ENCODE assay signal across 8 mouse cellular contexts in genomic region chr16:20671886-20672285, GRCm38 (mm10). TPM values are rescaled to one million over a fixed set of nuclear protein-coding genes. Genes with fewer than 3 reads are reported as not detected.
A peak's percentile ranks its signal among the peaks of the same experiment; 100 is the strongest.
DNase-seq lines count a peak whose midpoint lies in the region; ATAC-seq and TF ChIP-seq lines count a peak whose summit lies in the region.

No protein-coding gene starts in this region.

- no peak for TF ChIP-seq POLR2A in myocyte (IDR thresholded peaks at IDR 0.05; ENCODE audit: insufficient read length, low read depth)

- no peak for DNase-seq in heart, postnatal 4 days
- peak; percentile 79 for DNase-seq in R1 (ENCODE audit: low read depth, low spot score)
- no peak for DNase-seq in left cerebral cortex, adult 8-10 months (ENCODE audit: low spot score in 2 of 2)
- no peak for DNase-seq in kidney, adult 11 months
- no peak for DNase-seq in lung, postnatal 14 days

- H3ac ChIP-seq in myocyte (ENCODE audit: control insufficient read depth, insufficient read length): no peak overlapping the region

- peaks cover 5 to 23% of the 10 kb centered on the region in 2 experiments for H3K4me1 ChIP-seq in heart, embryonic 14.5 days (ENCODE audit: control insufficient read depth in 2 of 2, insufficient read depth in 2 of 2, low read length in 2 of 2)
- peaks cover 26% of the 10 kb centered on the region for H3K4me1 ChIP-seq in hindbrain, embryonic 15.5 days (replicated peaks)

- no peaks in the 10 kb centered on the region for H3K9me3 ChIP-seq in heart, embryonic 14.5 days (ENCODE audit: control insufficient read depth, low read length)
- no peaks in the 10 kb centered on the region for H3K9me3 ChIP-seq in hindbrain, embryonic 15.5 days

- peaks cover 26% of the 10 kb centered on the region for H3K36me3 ChIP-seq in heart, embryonic 14.5 days (ENCODE audit: control insufficient read depth, insufficient read depth, low read length)
- peaks cover 20% of the 10 kb centered on the region for H3K36me3 ChIP-seq in hindbrain, embryonic 15.5 days
- H3K36me3 ChIP-seq in myocyte (ENCODE audit: control insufficient read depth, insufficient read depth): peaks cover 9% of the 10 kb centered on the region

- H3K4me2 ChIP-seq in heart, embryonic 14.5 days (ENCODE audit: low read length): peak overlapping the region; percentile 98
- H3K4me2 ChIP-seq in hindbrain, embryonic 15.5 days: peak overlapping the region; percentile 90
- H3K4me2 ChIP-seq in myocyte (ENCODE audit: low read depth): peak overlapping the region; percentile 87

- H3K79me2 ChIP-seq in myocyte (ENCODE audit: control insufficient read depth, insufficient read depth): peaks cover 39% of the 10 kb centered on the region

- no peak for ATAC-seq in heart, embryonic 14.5 days (ENCODE audit: insufficient number of reproducible peaks, insufficient read depth, low FRiP score, low read depth)
- ATAC-seq in hindbrain, embryonic 15.5 days (ENCODE audit: low FRiP score, low read depth): no peak

- 19% methylated on average over 6 of the region's 6 CpGs for WGBS in heart, embryonic 14.5 days
- WGBS in hindbrain, embryonic 15.5 days: 22% methylated on average over 6 of the region's 6 CpGs

- H3K4me3 ChIP-seq in heart, embryonic 14.5 days (ENCODE audit: control insufficient read depth in 1 of 2, insufficient read depth in 1 of 2, low read depth in 1 of 2, low read length in 2 of 2): peak overlapping the region in 1 of 2 experiments; percentile 97; a peak in 2 of 4 replicates
- peak overlapping the region; percentile 68 for H3K4me3 ChIP-seq in hindbrain, embryonic 15.5 days
- H3K4me3 ChIP-seq in myocyte: peak overlapping the region; percentile 81

- no peak overlapping the region for H3K27ac ChIP-seq in heart, embryonic 14.5 days (replicated peaks in 1 of 2; ENCODE audit: control insufficient read depth in 1 of 2, insufficient read depth in 1 of 2, low read depth in 2 of 2, low read length in 2 of 2)
- 0 out of 2 replicates have a peak overlapping the region, but pooled peaks have one; percentile 84 for H3K27ac ChIP-seq in hindbrain, embryonic 15.5 days (replicated peaks)

- H3K27me3 ChIP-seq in heart, embryonic 14.5 days (ENCODE audit: control insufficient read depth, insufficient read depth, low read length): no peaks in the 10 kb centered on the region
- H3K27me3 ChIP-seq in hindbrain, embryonic 15.5 days: no peaks in the 10 kb centered on the region
- no peaks in the 10 kb centered on the region for H3K27me3 ChIP-seq in myocyte (ENCODE audit: control insufficient read depth, insufficient read depth, insufficient read length)

- H3K9ac ChIP-seq in heart, embryonic 14.5 days (ENCODE audit: low read length): peak overlapping the region; percentile 96
- H3K9ac ChIP-seq in hindbrain, embryonic 15.5 days: no peak overlapping the region

TF ChIP-seq in myocyte, 11 proteins besides CTCF, POLR2A, EP300 and RAD21:
- no peak for TF ChIP-seq CEBPB (IDR thresholded peaks at IDR 0.05; ENCODE audit: insufficient read depth, poor library complexity, severe bottlenecking)
- no peak for TF ChIP-seq REST (IDR thresholded peaks at IDR 0.05; ENCODE audit: insufficient read depth, insufficient read length)
- TF ChIP-seq SRF (IDR thresholded peaks at IDR 0.05; ENCODE audit: control insufficient read depth, insufficient read length, low read depth): no peak
- no peak for TF ChIP-seq POLR2AphosphoS2 (IDR thresholded peaks at IDR 0.05; ENCODE audit: insufficient read length, low read depth)
- TF ChIP-seq TCF12 (IDR thresholded peaks at IDR 0.05; ENCODE audit: insufficient read depth, poor library complexity, severe bottlenecking): no peak
- TF ChIP-seq MYOD1 (IDR thresholded peaks at IDR 0.05; ENCODE audit: control insufficient read depth in 1 of 3, insufficient read length in 2 of 3, low read depth in 2 of 3): no peak
- TF ChIP-seq MAX (IDR thresholded peaks at IDR 0.05; ENCODE audit: low read depth): no peak
- TF ChIP-seq MYOG (IDR thresholded peaks at IDR 0.05; ENCODE audit: control insufficient read depth in 1 of 3, insufficient read depth in 1 of 3, insufficient read length in 2 of 3, low read depth in 2 of 3): no peak
- TF ChIP-seq USF1 (IDR thresholded peaks at IDR 0.05; ENCODE audit: low read depth): no peak
- no peak for TF ChIP-seq E2F4 (IDR thresholded peaks at IDR 0.05; ENCODE audit: insufficient read depth)
- no peak for TF ChIP-seq TCF3 (IDR thresholded peaks at IDR 0.05; ENCODE audit: insufficient read length, low read depth)

RNA-seq across cellular contexts. Expression of gene Eif4g1, which starts 3.8 kb away (rescaled TPM):
- 96.6 and 107 TPM in 2 replicates for polyA plus RNA-seq in heart, embryonic 14.5 days (2014; fragmentation: Nextera tagmentation; extraction: Ambion mirVana)
- total RNA-seq in heart, postnatal 4 days (2021): 100 to 1,000 TPM; 374 TPM
- 145 and 148 TPM in 2 replicates for polyA plus RNA-seq in hindbrain, embryonic 15.5 days (2015; fragmentation: Nextera tagmentation; extraction: Ambion mirVana)
- 232 TPM for polyA plus RNA-seq in myocyte (2012; fragmentation: generic; extraction: Trizol)
- 100 to 1,000 TPM; 253 to 267 (median 263) TPM for total RNA-seq in left cerebral cortex, adult 8-10 months (2022)

RNA-seq across cellular contexts. Expression of gene Psmd2, which starts 20.4 kb away (rescaled TPM):
- 217 and 231 TPM in 2 replicates for polyA plus RNA-seq in heart, embryonic 14.5 days (2014; fragmentation: Nextera tagmentation; extraction: Ambion mirVana)
- 100 to 1,000 TPM; 185 to 194 TPM for total RNA-seq in heart, postnatal 4 days (2021)
- polyA plus RNA-seq in hindbrain, embryonic 15.5 days (2015; fragmentation: Nextera tagmentation; extraction: Ambion mirVana): 342 and 357 TPM in 2 replicates
- 285 TPM for polyA plus RNA-seq in myocyte (2012; fragmentation: generic; extraction: Trizol)
- total RNA-seq in left cerebral cortex, adult 8-10 months (2022): 100 to 1,000 TPM; 222 to 245 (median 230) TPM

RNA-seq across cellular contexts. Expression of gene Fam131a, which starts 21.2 kb away (rescaled TPM):
- polyA plus RNA-seq in heart, embryonic 14.5 days (2014; fragmentation: Nextera tagmentation; extraction: Ambion mirVana): 7.1 and 7.2 TPM in 2 replicates
- total RNA-seq in heart, postnatal 4 days (2021): 10 to 100 TPM in 1 of 2 experiments, 1 to 10 TPM in 1; 10.0 to 13.8 TPM
- polyA plus RNA-seq in hindbrain, embryonic 15.5 days (2015; fragmentation: Nextera tagmentation; extraction: Ambion mirVana): 45.5 and 47.5 TPM in 2 replicates
- polyA plus RNA-seq in myocyte (2012; fragmentation: generic; extraction: Trizol): 0.62 TPM
- total RNA-seq in left cerebral cortex, adult 8-10 months (2022): 100 to 1,000 TPM; 271 to 291 (median 283) TPM

RNA-seq across cellular contexts. Expression of gene Ece2, which starts 42.3 kb away (rescaled TPM):
- 0.22 and 0.53 TPM in 2 replicates for polyA plus RNA-seq in heart, embryonic 14.5 days (2014; fragmentation: Nextera tagmentation; extraction: Ambion mirVana)
- 1 to 10 TPM in 1 of 2 experiments, under 1 TPM in 1; 0.93 to 1.4 TPM for total RNA-seq in heart, postnatal 4 days (2021)
- 15.1 and 18.1 TPM in 2 replicates for polyA plus RNA-seq in hindbrain, embryonic 15.5 days (2015; fragmentation: Nextera tagmentation; extraction: Ambion mirVana)
- polyA plus RNA-seq in myocyte (2012; fragmentation: generic; extraction: Trizol): 2.6 TPM
- 10 to 100 TPM; 28.2 to 33.5 (median 30.5) TPM for total RNA-seq in left cerebral cortex, adult 8-10 months (2022)

RNA-seq across cellular contexts. Expression of gene Polr2h, which starts 45.6 kb away (rescaled TPM):
- 53.2 and 58.4 TPM in 2 replicates for polyA plus RNA-seq in heart, embryonic 14.5 days (2014; fragmentation: Nextera tagmentation; extraction: Ambion mirVana)
- total RNA-seq in heart, postnatal 4 days (2021): 10 to 100 TPM; 15.6 to 16.7 TPM
- 89.0 and 89.8 TPM in 2 replicates for polyA plus RNA-seq in hindbrain, embryonic 15.5 days (2015; fragmentation: Nextera tagmentation; extraction: Ambion mirVana)
- 60.5 TPM for polyA plus RNA-seq in myocyte (2012; fragmentation: generic; extraction: Trizol)
- total RNA-seq in left cerebral cortex, adult 8-10 months (2022): 10 to 100 TPM; 19.6 to 26.6 (median 21.2) TPM
